Mouse (Mus musculus) limb, embryonic 13.5 days (tissue): ENCODE results near the gene Dennd4a. TPM values are rescaled to one million over a fixed set of nuclear protein-coding genes. Genes with fewer than 3 reads are reported as not detected.
A peak's percentile ranks its signal among the peaks of the same experiment; 100 is the strongest.

Experiments used
- ATAC-seq: fragments of 200-750 bp; cut with Nextera tagmentation; 2 replicates; pipeline ENCODE4 v1.8.0; 2017; ENCODE audit warnings: low read depth, moderate number of reproducible peaks, moderate TSS enrichment; ENCODE audit not compliant: low FRiP score
- H3K27ac ChIP-seq: fragments of 300-500 bp; sonication (generic); 2 replicates; pipeline ENCODE4 v1.5.1; 2015; ENCODE audit warnings: inconsistent platforms, mild to moderate bottlenecking, moderate library complexity
- H3K27me3 ChIP-seq: fragments of 300-500 bp; sonication (generic); 2 replicates; pipeline ENCODE4 v1.6.1; 2015; ENCODE audit warnings: mild to moderate bottlenecking, inconsistent platforms
- H3K36me3 ChIP-seq: fragments of 300-500 bp; sonication (generic); 2 replicates; pipeline ENCODE4 v1.6.1; 2015; ENCODE audit warnings: inconsistent platforms, mild to moderate bottlenecking, moderate library complexity
- H3K4me1 ChIP-seq: fragments of 300-500 bp; sonication (generic); 2 replicates; pipeline ENCODE4 v1.6.1; 2015; ENCODE audit warnings: inconsistent platforms
- H3K4me2 ChIP-seq: fragments of 300-500 bp; sonication (generic); replicated peaks from 2 replicates; pipeline ENCODE4 v1.6.1; 2015; ENCODE audit warnings: inconsistent platforms, mild to moderate bottlenecking, moderate library complexity
- H3K4me3 ChIP-seq: fragments of 300-500 bp; sonication (generic); 2 replicates; pipeline ENCODE4 v1.5.1; 2015; ENCODE audit warnings: moderate library complexity, mild to moderate bottlenecking, inconsistent platforms
- H3K9ac ChIP-seq: fragments of 300-500 bp; sonication (generic); 2 replicates; pipeline ENCODE4 v1.6.1; 2015; ENCODE audit warnings: mild to moderate bottlenecking, inconsistent platforms
- H3K9me3 ChIP-seq: fragments of 300-500 bp; sonication (generic); 2 replicates; pipeline ENCODE4 v1.6.1; 2016; ENCODE audit warnings: inconsistent platforms
- WGBS: fragments of 180-500 bp; shearing (Covaris S2); methylation state at CpG from one replicate; pipeline ENCODE4 v1.1.7; 2015; 5-methylcytosine and 5-hydroxymethylcytosine counted together
- polyA plus RNA-seq: library from polyadenylated mRNA; unstranded; fragments of >200 nt; fragmentation: Nextera tagmentation; extraction: Ambion mirVana; gene quantifications from 2 replicates; pipeline ENCODE4 v1.2.1, GENCODE M21; 2015

The Dennd4a gene
- polyA plus RNA-seq, 1 experiment from 2014 or later: 9.8 TPM

DNA sequence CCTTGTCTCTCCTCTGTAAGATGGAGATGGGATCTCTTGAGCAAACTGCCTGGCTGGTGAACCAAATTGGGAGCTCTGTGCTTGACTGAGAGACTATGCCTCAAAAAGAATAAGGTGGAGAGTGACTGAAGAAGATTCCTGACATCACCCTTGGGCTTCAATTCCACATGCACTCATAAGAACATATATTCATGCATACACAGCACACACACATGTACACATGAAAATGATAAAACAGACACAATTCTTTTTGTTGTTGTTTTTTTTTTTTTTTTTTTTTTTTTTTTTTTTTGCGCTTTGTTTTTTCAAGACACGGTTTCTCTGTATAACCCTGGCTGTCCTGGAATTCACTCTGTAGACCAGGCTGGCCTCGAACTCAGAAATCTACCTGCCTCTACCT, 146.1 kb downstream of the Dennd4a start:
- Histone ChIP-seq H3K4me1 (peaks cover 8% of the 10 kb centered on the region), H3K9ac (no peak overlapping the region), H3K36me3 (peaks cover 1% of the 10 kb centered on the region), H3K27me3 (peaks cover 23% of the 10 kb centered on the region), H3K4me3 (no peak overlapping the region), H3K4me2 (no peak overlapping the region), H3K27ac (no peak overlapping the region), H3K9me3 (no peaks in the 10 kb centered on the region)
- WGBS: 85% methylated on average over 3 of the region's 3 CpGs
- no peak for ATAC-seq

DNA sequence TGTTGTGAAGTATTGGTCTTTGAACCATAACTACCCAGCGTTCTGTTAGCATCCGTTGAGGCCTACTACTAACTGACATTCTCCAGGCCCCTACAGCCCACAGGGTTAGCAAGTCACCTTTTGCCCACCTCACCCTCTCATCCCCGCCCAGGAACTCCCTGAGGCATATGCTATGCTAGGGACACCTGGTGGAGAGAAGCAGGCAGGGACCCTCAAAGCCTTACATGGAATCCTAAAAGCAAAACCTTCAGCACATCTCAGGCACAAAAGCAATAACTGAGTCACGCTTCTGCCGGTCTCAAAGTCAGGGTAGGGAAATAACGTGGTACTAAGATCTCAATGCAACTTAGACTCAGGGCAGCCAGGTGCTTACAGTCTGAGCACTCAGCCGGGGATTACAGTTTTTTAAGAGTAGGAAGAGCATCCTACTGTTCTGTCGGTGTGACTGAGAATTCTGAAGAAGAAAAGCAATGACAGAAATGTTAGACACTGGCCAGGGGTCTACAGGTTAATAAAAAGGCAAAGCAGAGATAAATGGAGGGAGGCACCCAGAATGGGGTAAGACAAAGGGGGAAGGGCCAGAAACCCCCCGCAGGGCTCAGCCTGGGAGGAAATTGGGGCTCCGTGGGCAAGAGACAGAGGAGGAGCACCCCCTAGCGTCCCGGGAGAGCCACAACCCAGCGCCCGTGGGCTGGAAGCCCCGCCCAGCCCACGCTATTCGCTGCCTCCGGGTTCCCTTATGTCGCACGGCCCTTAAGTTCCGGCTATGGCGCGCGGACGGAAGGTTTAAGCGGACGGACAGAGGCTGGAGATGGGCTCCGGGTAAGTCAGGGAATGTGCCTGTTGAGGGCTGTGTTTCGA, 149.2 kb downstream of the Dennd4a start, which contains the start of gene Ints14:
Gene Ints14 (plus strand): TSS at position 789 of the 861 bp plus-strand sequence.
- no peaks in the 10 kb centered on the region for H3K27me3 ChIP-seq
- WGBS: 3% methylated on average over 29 of the region's 29 CpGs

DNA sequence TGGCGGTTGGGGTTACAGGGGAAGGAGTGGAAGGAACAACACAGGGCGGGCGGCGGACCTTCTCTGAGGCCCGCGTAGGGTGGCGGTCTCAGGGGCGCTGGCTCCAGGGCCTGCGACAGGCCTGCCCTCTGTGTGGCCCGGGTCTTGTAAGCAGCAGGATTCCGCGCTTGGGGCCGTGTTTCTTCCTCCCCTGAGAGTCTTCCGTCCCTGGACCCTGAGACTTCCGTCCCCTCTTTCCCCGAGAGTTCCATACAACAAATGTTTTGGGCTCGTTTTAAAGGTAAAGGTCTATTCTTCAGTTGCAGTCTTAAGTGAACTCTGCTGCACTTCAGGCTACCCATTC, 149.8 kb downstream of the Dennd4a start:
- Histone ChIP-seq H3K9ac (peak overlapping the region; percentile 94), H3K27me3 (no peaks in the 10 kb centered on the region), H3K4me2 (peak overlapping the region; percentile 81), H3K36me3 (peaks cover 33% of the 10 kb centered on the region), H3K4me3 (peak overlapping the region; percentile 83), H3K4me1 (peaks cover 8% of the 10 kb centered on the region), H3K27ac (peak overlapping the region; percentile 90), H3K9me3 (no peaks in the 10 kb centered on the region)
- under 1% methylated on average over 17 of the region's 17 CpGs for WGBS
- peak; percentile 78 for ATAC-seq

More for the DNA sequence above, 149.2 kb downstream of the Dennd4a start, which contains the start of gene Ints14:
- Histone ChIP-seq H3K9ac (peak within 1 kb of the TSS; percentile 94), H3K36me3 (peaks cover 27% of the 10 kb centered on the region), H3K9me3 (no peaks in the 10 kb centered on the region), H3K27ac (peak within 1 kb of the TSS; percentile 90), H3K4me2 (peak within 1 kb of the TSS; percentile 81), H3K4me1 (peaks cover 8% of the 10 kb centered on the region), H3K4me3 (peak within 1 kb of the TSS; percentile 83)
- peak; percentile 95 for ATAC-seq

Other genes starting within 250 kb of the Dennd4a start
- 320 and 323 TPM in 2 replicates for gene Rab11a, start 73.6 kb upstream of the Dennd4a start, polyA plus RNA-seq
- 0.06 TPM in 1 of 2 replicates, not detected in the other for gene Slc24a1, start 140.3 kb downstream of the Dennd4a start, polyA plus RNA-seq
- gene Ints14, start 149.6 kb downstream of the Dennd4a start, polyA plus RNA-seq: 52.4 and 54.9 TPM in 2 replicates
- gene Hacd3, start 210.4 kb downstream of the Dennd4a start, polyA plus RNA-seq: 92.7 and 97.3 TPM in 2 replicates
- 32.5 and 37.0 TPM in 2 replicates for gene Dpp8, start 221.1 kb downstream of the Dennd4a start, polyA plus RNA-seq